Mouse (Mus musculus) lung, postnatal 0 days (tissue): ENCODE data around the gene Sema3b.

Experiments
- CTCF ChIP-seq: IDR thresholded peaks from 2 replicates; pipeline ENCODE4 v1.5.1; 2016; ENCODE audit warnings: antibody characterized with exemption, mild to moderate bottlenecking
- EP300 ChIP-seq: IDR thresholded peaks from 2 replicates; pipeline ENCODE4 v1.6.1; 2016; ENCODE audit warnings: antibody characterized with exemption, mild to moderate bottlenecking, control low read depth

DNA sequence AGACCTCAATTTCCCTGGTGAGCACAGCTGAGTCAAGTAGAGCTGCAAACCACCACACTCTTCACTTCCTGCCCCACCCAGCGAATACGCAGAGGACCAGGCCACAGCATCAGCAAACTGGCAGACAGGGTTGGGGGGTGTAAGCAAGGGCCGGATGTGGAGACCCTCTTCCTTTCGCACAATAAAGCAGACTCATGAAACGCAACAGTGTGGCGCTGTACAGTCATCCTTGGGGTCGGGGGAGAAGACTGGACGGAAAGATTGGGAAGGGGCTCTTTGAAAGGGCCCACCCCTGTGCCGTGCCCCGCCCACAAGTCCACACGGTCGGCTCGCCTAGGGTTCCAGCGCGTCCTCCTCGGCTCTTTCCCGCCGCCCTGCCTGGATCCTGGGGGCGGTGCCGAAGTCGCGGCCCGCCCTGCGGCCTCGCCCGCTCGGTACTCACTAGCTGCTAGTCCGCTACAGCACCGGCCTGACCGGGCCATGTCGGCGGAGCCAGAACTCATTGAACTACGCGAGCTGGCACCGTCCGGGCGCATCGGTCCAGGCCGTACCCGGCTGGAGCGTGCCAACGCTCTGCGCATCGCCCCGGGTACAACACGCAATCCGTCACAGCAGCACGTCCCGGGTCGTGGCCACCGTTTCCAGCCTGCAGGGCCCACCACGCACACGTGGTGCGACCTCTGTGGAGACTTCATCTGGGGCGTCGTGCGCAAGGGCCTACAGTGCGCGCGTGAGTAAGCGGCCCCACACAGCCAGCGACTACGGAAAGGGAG, 57.7 kb downstream of the Sema3b start, which contains the start of gene Rassf1:
- TF ChIP-seq EP300 (no peak), CTCF (no peak)
